Comparison of ENCODE assay signal across 7 mouse cellular contexts in the genomic region with DNA sequence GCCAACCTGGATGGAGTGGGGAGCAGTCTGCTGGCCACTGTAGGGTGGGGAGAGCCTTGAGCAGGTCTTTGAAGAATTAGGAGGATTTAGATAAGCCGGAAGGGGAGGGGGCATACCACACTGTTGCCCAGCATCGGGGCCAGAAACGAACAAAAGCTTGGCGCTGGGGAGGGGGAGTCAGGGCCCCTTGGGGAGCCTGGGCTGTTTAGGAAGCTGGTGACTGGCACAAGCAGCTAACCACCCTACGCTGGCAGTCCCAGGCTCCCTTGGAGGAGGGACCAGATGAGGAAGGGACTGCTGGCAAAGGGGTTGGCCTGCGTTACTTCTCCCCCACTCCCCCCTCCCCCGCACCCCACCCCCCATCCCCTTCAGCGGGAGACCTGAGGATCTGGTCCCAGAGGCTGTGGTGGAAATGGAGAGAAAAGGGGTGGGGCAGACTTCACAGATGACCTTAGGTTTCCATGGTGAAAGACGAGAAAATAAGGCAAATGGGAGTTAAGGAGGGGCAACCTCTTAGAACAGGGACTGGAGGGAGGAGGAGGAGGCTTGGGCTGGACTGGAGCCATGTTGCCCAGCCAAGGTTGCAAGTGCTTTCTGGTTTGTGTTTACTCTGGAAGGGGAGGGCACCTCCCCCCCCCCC. TPM values are rescaled to one million over a fixed set of nuclear protein-coding genes. Genes with fewer than 3 reads are reported as not detected.
DNase-seq lines count a peak whose midpoint lies in the region; ATAC-seq and TF ChIP-seq lines count a peak whose summit lies in the region.

No protein-coding gene starts in this region.

- peaks cover 58% of the 10 kb centered on the region for H3K36me3 ChIP-seq in E14TG2a.4 (ENCODE audit: insufficient read depth, low read length)
- no peaks in the 10 kb centered on the region for H3K36me3 ChIP-seq in forebrain, embryonic 14.5 days (ENCODE audit: control insufficient read depth, insufficient read depth, low read length)
- H3K36me3 ChIP-seq in lung, embryonic 15.5 days: no peaks in the 10 kb centered on the region; the same call in 1 of the 2 replicates

- H3K9ac ChIP-seq in forebrain, embryonic 14.5 days (ENCODE audit: low read length): no peak overlapping the region
- peak overlapping the region; percentile 15; the same call in 1 of the 2 replicates for H3K9ac ChIP-seq in lung, embryonic 15.5 days

- peak; percentile 98 for DNase-seq in R1 (ENCODE audit: low read depth, low spot score)
- DNase-seq in forebrain, embryonic 14.5 days (ENCODE audit: low spot score): peak; percentile 79
- peak; percentile 20 for DNase-seq in kidney, adult 18-20 months
- peak; percentile 76 for DNase-seq in retina, postnatal 1 day
- no peak for DNase-seq in left cerebral cortex, adult 11 months (ENCODE audit: low spot score)

- no peaks in the 10 kb centered on the region for H3K27me3 ChIP-seq in E14TG2a.4 (ENCODE audit: insufficient read depth, low read length)
- H3K27me3 ChIP-seq in forebrain, embryonic 14.5 days (replicated peaks; ENCODE audit: control insufficient read depth, insufficient read depth, low read length): no peaks in the 10 kb centered on the region
- no peaks in the 10 kb centered on the region for H3K27me3 ChIP-seq in lung, embryonic 15.5 days

- H3K9me3 ChIP-seq in E14TG2a.4 (ENCODE audit: low read length): no peaks in the 10 kb centered on the region
- H3K9me3 ChIP-seq in forebrain, embryonic 14.5 days (replicated peaks; ENCODE audit: control insufficient read depth, low read length): no peaks in the 10 kb centered on the region
- no peaks in the 10 kb centered on the region for H3K9me3 ChIP-seq in lung, embryonic 15.5 days

- 6% methylated on average over 9 of the region's 9 CpGs for WGBS in forebrain, embryonic 14.5 days
- 5% methylated on average over 9 of the region's 9 CpGs for WGBS in lung, embryonic 15.5 days

- no peak for TF ChIP-seq CTCF in E14TG2a.4 (conservative IDR thresholded peaks at IDR 0.05; ENCODE audit: low read length)

- peak overlapping the region; percentile 88 for H3K27ac ChIP-seq in forebrain, embryonic 14.5 days (ENCODE audit: low read depth, low read length)
- H3K27ac ChIP-seq in lung, embryonic 15.5 days: peak overlapping the region; percentile 94

- peaks cover 84% of the 10 kb centered on the region for H3K4me1 ChIP-seq in E14TG2a.4 (replicated peaks; ENCODE audit: low read depth, low read length)
- H3K4me1 ChIP-seq in forebrain, embryonic 14.5 days (ENCODE audit: control insufficient read depth, insufficient read depth, low read length): peaks cover 32% of the 10 kb centered on the region
- H3K4me1 ChIP-seq in lung, embryonic 15.5 days: peaks cover 85% of the 10 kb centered on the region

- peak overlapping the region; percentile 34 for H3K4me2 ChIP-seq in forebrain, embryonic 14.5 days (ENCODE audit: low read length)
- peak overlapping the region; percentile 52 for H3K4me2 ChIP-seq in lung, embryonic 15.5 days

- ATAC-seq in forebrain, embryonic 14.5 days: peak; percentile 77
- ATAC-seq in lung, embryonic 15.5 days (ENCODE audit: borderline replicate concordance, extremely low read depth, low FRiP score, low TSS enrichment): peak; percentile 24

- H3K4me3 ChIP-seq in E14TG2a.4 (replicated peaks; ENCODE audit: low read length): peak overlapping the region; percentile 93
- H3K4me3 ChIP-seq in forebrain, embryonic 14.5 days (ENCODE audit: low read depth, low read length): no peak overlapping the region
- H3K4me3 ChIP-seq in lung, embryonic 15.5 days: peak overlapping the region; percentile 2; the same call in 1 of the 2 replicates

RNA-seq across cellular contexts. Expression of gene Klf3, which starts 7.8 kb away (rescaled TPM):
- polyA plus RNA-seq in forebrain, embryonic 14.5 days (2014; fragmentation: Nextera tagmentation; extraction: Ambion mirVana): 19.3 and 24.3 TPM in 2 replicates
- 67.2 and 68.7 TPM in 2 replicates for polyA plus RNA-seq in lung, embryonic 15.5 days (2015; fragmentation: Nextera tagmentation; extraction: Ambion mirVana)
